Mouse (Mus musculus) monocyte, adult 2 months (primary cell): ENCODE results near the gene Rnase12.
"Not testable (repeated sequence)": the region's sequence is repeated elsewhere in the genome, so short reads cannot be mapped to it uniquely, and the experiment has no call there.

Experiments
- DNase-seq, 2 experiments: peaks; one replicate each; pipeline ENCODE4 v3.0.0; 2022; ENCODE audit warnings: low spot score in 2 of 2, low read depth in 1 of 2

Rnase12 gene

DNA sequence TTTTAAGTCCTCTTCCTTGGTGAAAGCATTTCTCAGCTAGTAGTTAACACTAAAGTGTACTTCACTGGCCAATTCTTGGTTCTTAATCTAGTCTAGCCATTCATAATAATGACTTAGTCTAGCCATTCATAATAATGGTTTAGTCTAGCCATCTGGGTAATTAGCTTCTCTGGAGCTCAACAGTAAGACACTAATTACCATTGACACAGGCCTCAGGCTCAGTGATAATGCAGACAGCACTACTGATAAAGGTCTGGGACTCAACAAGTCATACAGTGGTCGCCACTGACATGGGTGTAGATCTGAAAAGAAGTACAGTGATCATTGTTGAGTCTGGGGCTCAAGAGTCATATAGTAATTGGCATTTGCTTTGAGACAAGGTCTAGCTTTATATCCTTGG is 32.6 kb downstream of the Rnase12 start:
- DNase-seq, result no peak

DNA sequence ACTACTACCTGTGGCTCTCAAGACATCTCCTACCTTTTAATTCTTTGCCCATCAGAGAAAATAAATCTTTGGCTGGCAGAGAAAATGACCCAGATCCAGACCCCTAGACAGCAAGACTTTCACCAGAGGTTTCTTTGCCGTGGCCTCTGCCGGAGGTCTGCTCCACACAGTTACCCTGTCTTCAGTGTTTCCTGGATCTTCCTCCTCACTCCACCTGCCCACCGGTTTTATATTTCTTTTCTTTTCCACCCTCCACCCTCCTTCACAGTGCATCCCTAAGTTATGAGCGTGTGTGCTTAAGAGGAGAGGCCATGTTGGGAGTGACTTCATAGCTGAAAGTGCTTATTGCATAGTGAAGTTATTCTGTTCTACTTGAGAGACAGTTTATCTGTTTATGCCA is 34.0 kb downstream of the Rnase12 start:
- DNase-seq, result no peak

DNA sequence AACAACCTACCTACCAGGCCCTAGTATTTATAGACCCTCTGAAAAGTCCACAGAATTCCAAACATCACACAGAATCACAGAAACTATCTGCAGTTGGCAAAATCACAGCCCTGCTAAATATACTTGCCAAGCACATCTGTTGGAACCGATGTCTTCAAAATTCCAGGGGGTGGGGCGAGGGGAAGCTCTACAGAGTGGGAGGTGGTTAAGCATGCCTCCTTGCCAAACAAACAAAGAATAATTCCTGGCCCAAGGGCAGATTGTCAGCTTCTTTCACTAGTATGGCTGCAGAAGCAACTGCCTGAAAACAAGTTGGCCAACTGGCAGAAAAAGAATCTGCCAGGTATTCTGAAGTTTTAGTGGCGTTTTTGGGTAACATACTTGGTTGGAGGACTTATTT is 40.2 kb downstream of the Rnase12 start:
- no peak for DNase-seq

DNA sequence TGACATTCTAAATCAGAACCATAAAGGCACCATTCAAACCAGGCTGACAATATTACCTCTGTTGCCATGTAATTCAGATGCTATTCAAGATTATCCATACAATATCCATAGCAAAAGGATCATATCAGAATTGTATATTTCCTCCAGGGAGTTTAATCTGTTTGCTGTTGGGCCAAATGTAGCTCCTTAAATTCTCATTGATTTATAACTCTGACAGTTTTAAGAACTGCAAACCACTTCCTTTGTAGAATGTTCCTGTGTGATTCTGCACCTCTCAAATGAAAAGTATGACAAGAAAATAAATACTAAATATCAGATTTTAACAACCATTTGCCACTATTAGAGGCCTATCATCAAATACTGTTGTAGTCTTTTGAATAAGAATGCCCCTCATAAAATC is 41.7 kb downstream of the Rnase12 start:
- DNase-seq, result no peak

DNA sequence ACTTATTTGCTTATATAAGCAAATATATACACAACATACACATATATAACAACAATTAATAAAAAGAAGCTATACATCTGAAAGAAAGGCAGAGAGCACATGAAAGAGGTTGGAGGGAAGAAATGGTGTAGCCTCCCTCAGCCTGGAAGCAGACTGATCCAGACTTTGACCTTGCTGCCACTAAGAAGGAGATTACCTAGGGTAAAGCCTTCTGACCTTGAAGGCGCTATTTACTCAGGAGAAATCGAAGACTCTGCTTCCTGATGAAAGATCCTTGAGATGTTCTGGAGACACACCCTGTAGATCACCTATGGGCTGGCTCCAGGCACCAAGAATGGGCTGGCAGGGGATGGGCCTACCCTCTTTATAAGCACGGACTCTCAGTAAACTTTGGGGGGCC is 42.7 kb downstream of the Rnase12 start:
- not testable (repeated sequence) for DNase-seq

DNA sequence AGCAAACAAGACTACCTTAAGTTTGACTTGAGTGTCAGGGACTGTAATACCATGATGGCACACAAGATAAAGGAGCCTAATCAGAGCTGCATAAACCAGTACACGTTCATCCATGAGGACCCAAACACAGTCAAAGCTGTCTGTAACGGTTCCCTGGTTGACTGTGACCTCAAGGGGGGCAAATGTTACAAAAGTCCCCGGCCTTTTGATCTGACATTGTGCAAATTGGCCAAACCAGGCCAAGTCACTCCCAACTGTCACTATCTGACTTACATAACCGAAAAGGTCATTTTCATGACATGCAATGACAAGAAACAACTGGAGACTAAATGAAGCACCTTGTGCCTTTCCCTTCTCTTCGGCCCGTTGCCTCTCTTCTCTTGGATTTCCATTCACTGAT is 47.9 kb downstream of the Rnase12 start:
- no peak for DNase-seq

DNA sequence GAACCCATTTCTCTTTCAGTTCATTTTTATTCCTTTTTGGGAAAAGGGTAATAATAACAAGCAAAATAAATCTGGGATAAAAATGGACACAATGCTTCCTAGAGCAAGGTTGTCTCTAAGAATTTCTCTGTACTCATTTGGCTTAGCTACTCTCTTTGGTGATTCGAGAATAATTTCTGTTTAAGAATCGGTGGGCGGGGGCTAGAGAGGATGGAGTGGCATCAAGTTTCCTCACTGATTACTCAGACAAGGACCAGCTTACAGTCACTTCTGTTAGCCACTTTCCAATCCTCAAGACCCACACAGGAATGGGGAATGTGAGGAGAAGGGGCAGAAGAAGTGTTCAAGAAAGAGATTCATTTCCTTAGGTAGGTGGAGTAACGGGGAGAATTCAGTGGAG is 48.7 kb downstream of the Rnase12 start:
- DNase-seq, result no peak

DNA sequence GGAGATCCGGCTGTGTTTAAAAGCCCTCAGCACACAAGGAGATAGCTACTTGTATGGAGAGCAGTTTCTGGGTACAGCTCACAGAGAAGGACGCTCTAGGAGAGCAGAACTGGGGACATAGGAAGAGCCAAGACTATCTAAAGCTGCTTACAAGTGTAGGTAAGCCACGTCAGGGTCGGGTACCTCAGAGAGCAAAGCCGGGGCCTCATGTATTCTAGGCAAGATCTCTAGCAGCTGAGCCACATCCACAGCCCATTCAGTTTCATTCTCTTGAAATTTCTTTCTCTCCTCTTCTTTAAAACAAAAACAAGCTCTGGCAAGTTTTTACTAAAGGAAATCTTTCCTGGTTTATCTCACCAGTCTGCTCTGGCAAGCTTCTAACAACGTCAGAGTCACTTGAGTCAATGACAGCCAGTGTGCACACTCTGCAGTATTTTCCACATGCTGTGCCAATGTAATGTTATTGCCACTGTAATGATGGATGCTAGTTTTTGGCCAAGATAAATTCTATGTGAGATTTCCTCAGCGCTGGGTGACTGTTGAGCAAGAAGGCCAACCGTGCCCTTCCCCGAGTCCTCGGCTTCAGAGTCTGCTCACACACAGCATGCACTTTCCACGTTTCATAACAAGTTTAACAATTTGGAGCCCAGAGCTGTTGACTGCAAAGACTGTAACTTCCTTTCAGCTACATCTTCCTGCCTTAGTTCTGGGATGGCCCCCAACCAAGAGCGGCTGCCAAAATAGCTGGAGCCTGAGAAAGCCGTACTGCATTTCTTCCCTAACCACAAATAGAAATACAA is 49.3 kb downstream of the Rnase12 start:
- no peak for DNase-seq

DNA sequence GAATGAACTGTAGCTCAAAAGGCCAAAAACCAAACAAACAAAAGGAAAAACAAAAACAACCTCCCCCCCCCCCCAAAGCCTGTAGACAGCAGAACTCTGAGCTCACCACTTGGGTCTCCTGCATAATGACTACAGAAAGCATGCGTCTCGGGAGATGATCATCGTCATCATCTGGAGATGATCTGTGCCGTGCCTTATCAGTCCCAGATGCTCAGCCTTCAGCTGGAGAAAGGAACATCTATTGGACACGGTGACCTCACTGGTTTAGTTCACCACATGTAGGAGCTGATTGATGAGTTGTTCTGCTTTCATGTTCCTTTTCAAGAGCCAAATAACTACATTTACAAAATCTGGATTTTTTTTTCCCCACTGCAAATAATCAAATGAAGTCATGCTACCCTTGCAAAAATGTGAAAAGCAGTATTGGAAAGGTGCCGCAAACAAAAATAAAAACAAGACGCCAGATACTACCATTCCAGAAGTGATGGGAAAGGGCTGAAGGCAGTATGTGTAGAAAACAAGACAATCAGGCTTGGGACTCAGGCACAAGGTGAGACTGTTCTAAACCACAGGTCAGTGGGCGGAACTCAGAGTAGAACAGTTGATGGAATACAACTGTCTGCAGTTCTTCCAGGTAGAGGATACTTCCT is 50.2 kb downstream of the Rnase12 start, which contains the start of gene Rnase10:
Rnase10 (plus strand) TSS at position 600 of the 650 bp plus-strand sequence.
- DNase-seq, result no peak
